Mouse (Mus musculus) stomach, embryonic 14.5 days (tissue): Measurements from ENCODE around the gene Cpb2. TPM values are rescaled to one million over a fixed set of nuclear protein-coding genes. Genes with fewer than 3 reads are reported as not detected.

Experiments
- ATAC-seq: fragments of 200-750 bp; cut with Nextera tagmentation; 2 replicates; pipeline ENCODE4 v1.8.0; 2017; ENCODE audit warnings: low read depth, moderate TSS enrichment; ENCODE audit not compliant: insufficient number of reproducible peaks, insufficient read depth, low FRiP score
- H3K27ac ChIP-seq: fragments of 300-500 bp; sonication (generic); 2 replicates; pipeline ENCODE4 v1.5.1; 2014; ENCODE audit warnings: mild to moderate bottlenecking, low read length, moderate library complexity, mixed read lengths
- H3K27me3 ChIP-seq: fragments of 300-500 bp; sonication (generic); 2 replicates; pipeline ENCODE4 v1.6.1; 2014; ENCODE audit warnings: low read length, control low read depth, mixed read lengths; ENCODE audit not compliant: control insufficient read depth, insufficient read depth
- H3K36me3 ChIP-seq: fragments of 300-500 bp; sonication (generic); 2 replicates; pipeline ENCODE4 v1.6.1; 2014; ENCODE audit warnings: mild to moderate bottlenecking, control low read depth, low read length, moderate library complexity, mixed read lengths; ENCODE audit not compliant: control insufficient read depth, insufficient read depth
- H3K4me1 ChIP-seq: fragments of 300-500 bp; sonication (generic); 2 replicates; pipeline ENCODE4 v1.6.1; 2014; ENCODE audit warnings: low read length, control low read depth, mixed read lengths; ENCODE audit not compliant: control insufficient read depth, insufficient read depth
- H3K4me2 ChIP-seq: fragments of 300-500 bp; sonication (generic); replicated peaks from 2 replicates; pipeline ENCODE4 v1.6.1; 2014; ENCODE audit warnings: low read depth, low read length, control low read depth
- H3K4me3 ChIP-seq: fragments of 300-500 bp; sonication (generic); 2 replicates; pipeline ENCODE4 v1.5.1; 2014; ENCODE audit warnings: low read depth, low read length, control low read depth
- H3K9ac ChIP-seq: fragments of 300-500 bp; sonication (generic); replicated peaks from 2 replicates; pipeline ENCODE4 v1.6.1; 2014; ENCODE audit warnings: low read depth, mild to moderate bottlenecking, control low read depth, low read length, moderate library complexity, mixed read lengths
- H3K9me3 ChIP-seq: fragments of 300-500 bp; sonication (generic); 2 replicates; pipeline ENCODE4 v1.6.1; 2016; ENCODE audit warnings: low read depth, low read length, control low read depth; ENCODE audit not compliant: control insufficient read depth
- WGBS: fragments of 180-500 bp; shearing (Covaris S2); extraction: QIAGEN DNeasy Blood & Tissue Kit; methylation state at CpG from one replicate; pipeline ENCODE4 v1.1.7; 2014; 5-methylcytosine and 5-hydroxymethylcytosine counted together
- polyA plus RNA-seq: library from polyadenylated mRNA; unstranded; fragments of >200 nt; fragmentation: Nextera tagmentation; extraction: Ambion mirVana; gene quantifications from 2 replicates; pipeline ENCODE4 v1.2.1, GENCODE M21; 2014

Cpb2 gene
- polyA plus RNA-seq, 1 experiment from 2014 or later, result 2.7 TPM

GRCm38 (mm10) chr14:75235552-75235951, 6.5 kb upstream of the Cpb2 start:
- ATAC-seq, result no peak
- Histone ChIP-seq H3K36me3 (no peaks in the 10 kb centered on the region), H3K4me2 (no peak overlapping the region), H3K4me1 (no peaks in the 10 kb centered on the region), H3K4me3 (no peak overlapping the region), H3K27me3 (no peaks in the 10 kb centered on the region), H3K27ac (no peak overlapping the region), H3K9ac (no peak overlapping the region), H3K9me3 (no peaks in the 10 kb centered on the region)
- WGBS, result 88% methylated on average over 8 of the region's 8 CpGs

GRCm38 (mm10) chr14:75235955-75236635, 6.0 kb upstream of the Cpb2 start:
- H3K27me3 ChIP-seq, result no peaks in the 10 kb centered on the region
- no peak overlapping the region for H3K9ac ChIP-seq
- H3K4me3 ChIP-seq, result no peak overlapping the region
- H3K4me1 ChIP-seq, result no peaks in the 10 kb centered on the region
- no peak overlapping the region for H3K27ac ChIP-seq
- 59% methylated on average over 9 of the region's 9 CpGs for WGBS
- H3K4me2 ChIP-seq, result no peak overlapping the region
- H3K36me3 ChIP-seq, result no peaks in the 10 kb centered on the region
- no peaks in the 10 kb centered on the region for H3K9me3 ChIP-seq
- no peak for ATAC-seq

DNA sequence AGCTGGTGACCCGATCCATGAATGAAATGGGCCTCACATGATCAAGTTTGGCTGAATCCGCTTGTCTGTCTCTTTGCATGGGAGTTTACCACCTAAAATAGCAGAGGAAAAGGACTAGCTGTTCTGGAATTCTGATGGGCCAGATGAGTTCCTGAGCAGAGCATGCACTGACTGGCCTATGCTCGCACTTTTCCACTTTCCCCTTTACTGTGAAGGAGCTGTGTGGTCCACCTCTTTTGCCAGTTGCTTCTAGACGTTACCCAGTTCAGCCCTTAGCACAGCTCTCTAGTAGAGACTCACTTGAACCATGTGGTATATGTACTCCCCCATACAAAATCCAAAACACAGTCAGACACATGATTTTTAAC, 5.5 kb upstream of the Cpb2 start:
- H3K4me2 ChIP-seq, result no peak overlapping the region
- 89% methylated on average over 4 of the region's 4 CpGs for WGBS
- no peak overlapping the region for H3K9ac ChIP-seq
- H3K9me3 ChIP-seq, result no peaks in the 10 kb centered on the region
- H3K27ac ChIP-seq, result no peak overlapping the region
- H3K27me3 ChIP-seq, result no peaks in the 10 kb centered on the region
- no peak for ATAC-seq
- H3K36me3 ChIP-seq, result no peaks in the 10 kb centered on the region
- H3K4me1 ChIP-seq, result no peaks in the 10 kb centered on the region
- no peak overlapping the region for H3K4me3 ChIP-seq

- H3K36me3 ChIP-seq, result no peaks in the 10 kb centered on the region
- no peaks in the 10 kb centered on the region for H3K4me1 ChIP-seq
- no peaks in the 10 kb centered on the region for H3K9me3 ChIP-seq
- no peak overlapping the region for H3K4me3 ChIP-seq
- no peak for ATAC-seq
- 87% methylated on average over 8 of the region's 8 CpGs for WGBS
- no peak overlapping the region for H3K9ac ChIP-seq
- no peak overlapping the region for H3K4me2 ChIP-seq
- H3K27ac ChIP-seq, result no peak overlapping the region
- no peaks in the 10 kb centered on the region for H3K27me3 ChIP-seq
Observed at GRCm38 (mm10) chr14:75237096-75237495, 5.0 kb upstream of the Cpb2 start.

GRCm38 (mm10) chr14:75238054-75238692, 3.9 kb upstream of the Cpb2 start:
- H3K27ac ChIP-seq, result no peak overlapping the region
- no peaks in the 10 kb centered on the region for H3K27me3 ChIP-seq
- H3K9me3 ChIP-seq, result no peaks in the 10 kb centered on the region
- no peaks in the 10 kb centered on the region for H3K4me1 ChIP-seq
- no peak for ATAC-seq
- H3K4me3 ChIP-seq, result no peak overlapping the region
- H3K36me3 ChIP-seq, result no peaks in the 10 kb centered on the region
- no peak overlapping the region for H3K9ac ChIP-seq
- WGBS, result 81% methylated on average over 6 of the region's 6 CpGs
- no peak overlapping the region for H3K4me2 ChIP-seq

DNA sequence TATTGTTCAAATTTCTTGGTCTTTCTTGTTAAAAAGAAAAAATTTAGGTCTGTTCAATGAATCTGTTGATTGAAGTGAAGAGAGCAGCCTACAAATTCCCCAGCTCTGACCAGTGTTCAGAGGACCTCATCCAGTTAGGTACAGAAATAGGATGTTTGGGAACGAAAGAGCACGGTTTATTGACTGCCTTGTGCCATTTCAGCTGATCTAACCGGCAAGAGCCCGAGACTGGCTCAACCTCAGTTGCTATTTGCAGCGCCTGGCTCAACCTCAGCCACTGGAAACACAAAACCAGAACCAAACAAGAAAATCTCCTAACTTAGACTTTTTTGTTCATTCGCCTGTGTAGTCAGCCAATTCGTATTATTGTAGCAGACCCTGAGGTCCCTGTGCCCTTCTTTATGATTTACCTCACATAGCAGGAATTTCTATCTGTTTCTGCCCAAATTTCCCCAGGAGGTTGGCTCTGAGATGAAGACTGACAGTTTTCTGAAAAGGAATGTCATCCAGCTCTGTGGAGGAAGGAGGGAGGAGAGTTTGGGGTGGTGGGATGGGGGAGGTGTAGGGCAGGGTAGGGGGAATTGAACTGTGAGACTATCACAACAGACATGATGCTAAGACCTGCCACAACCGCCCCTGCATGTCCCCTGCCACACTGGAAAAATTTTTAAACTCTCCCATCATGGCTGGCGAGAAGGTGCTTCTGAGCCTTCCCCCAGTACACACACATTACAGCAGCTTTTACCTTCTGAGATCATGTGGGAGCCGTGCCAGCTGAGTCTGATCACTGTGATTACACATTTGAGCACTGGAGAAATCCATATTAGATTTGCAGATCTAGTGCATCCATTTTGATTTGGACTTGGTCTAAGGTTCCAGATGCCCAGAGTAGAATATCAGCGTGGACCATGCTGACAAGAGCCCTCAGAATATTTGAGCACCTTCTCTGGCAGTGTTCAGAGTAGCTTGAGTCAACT, 4.2 kb downstream of the Cpb2 start:
- ATAC-seq, result no peak
- Histone ChIP-seq H3K4me2 (no peak overlapping the region), H3K9me3 (no peaks in the 10 kb centered on the region), H3K27me3 (no peaks in the 10 kb centered on the region), H3K36me3 (no peaks in the 10 kb centered on the region), H3K4me3 (no peak overlapping the region), H3K4me1 (no peaks in the 10 kb centered on the region), H3K27ac (no peak overlapping the region), H3K9ac (no peak overlapping the region)
- 77% methylated on average over 11 of the region's 11 CpGs for WGBS

DNA sequence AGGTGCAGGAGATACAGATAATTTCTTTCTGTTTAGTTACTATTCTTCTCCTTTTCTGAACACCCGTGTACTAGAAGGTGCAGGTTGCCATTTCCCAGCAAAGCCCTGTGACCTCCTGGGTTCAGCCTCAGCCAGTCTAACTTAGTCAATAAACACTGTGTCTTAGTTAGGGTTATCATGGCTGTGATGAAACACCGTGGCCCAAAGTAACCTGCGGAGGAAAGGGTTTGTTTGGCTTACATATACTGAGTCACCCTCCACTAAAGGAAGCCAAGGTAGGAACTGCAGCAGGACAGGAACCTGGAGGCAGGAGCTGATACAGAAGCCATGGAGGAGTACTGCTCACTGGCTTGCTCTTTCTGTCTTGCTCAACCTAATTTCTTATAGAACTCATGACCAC, 8.3 kb downstream of the Cpb2 start:
- Histone ChIP-seq H3K9ac (no peak overlapping the region), H3K4me2 (no peak overlapping the region), H3K36me3 (no peaks in the 10 kb centered on the region), H3K4me3 (no peak overlapping the region), H3K9me3 (no peaks in the 10 kb centered on the region), H3K4me1 (no peaks in the 10 kb centered on the region), H3K27me3 (no peaks in the 10 kb centered on the region), H3K27ac (no peak overlapping the region)
- ATAC-seq, result no peak
- 75% methylated on average over 3 of the region's 3 CpGs for WGBS

DNA sequence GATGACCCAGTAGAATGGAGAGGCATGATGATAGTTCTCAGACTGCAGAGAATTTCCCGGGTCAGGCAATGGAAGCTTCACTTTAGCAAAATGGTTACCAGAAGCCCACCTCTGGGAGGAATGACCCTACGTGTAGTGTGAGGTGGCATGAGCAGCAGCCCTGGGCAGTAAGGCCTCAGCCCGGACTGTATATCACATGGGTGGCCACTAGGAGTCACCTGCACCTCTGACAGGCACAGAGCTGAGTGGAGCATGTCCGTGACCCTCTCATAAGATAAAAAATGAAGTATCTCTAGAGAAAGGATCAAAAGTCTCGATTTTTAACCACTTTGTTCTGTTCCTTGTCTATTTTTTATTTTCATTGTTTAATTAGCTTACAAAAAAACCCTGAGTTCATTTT, 14.4 kb downstream of the Cpb2 start:
- Histone ChIP-seq H3K9ac (no peak overlapping the region), H3K4me2 (no peak overlapping the region), H3K36me3 (no peaks in the 10 kb centered on the region), H3K27ac (no peak overlapping the region), H3K4me1 (no peaks in the 10 kb centered on the region), H3K27me3 (no peaks in the 10 kb centered on the region), H3K9me3 (no peaks in the 10 kb centered on the region), H3K4me3 (no peak overlapping the region)
- WGBS, result 46% methylated on average over 5 of the region's 5 CpGs
- no peak for ATAC-seq
